Mouse (Mus musculus): ENCODE results near the gene Lrrfip1.

Lrrfip1 gene

DNA sequence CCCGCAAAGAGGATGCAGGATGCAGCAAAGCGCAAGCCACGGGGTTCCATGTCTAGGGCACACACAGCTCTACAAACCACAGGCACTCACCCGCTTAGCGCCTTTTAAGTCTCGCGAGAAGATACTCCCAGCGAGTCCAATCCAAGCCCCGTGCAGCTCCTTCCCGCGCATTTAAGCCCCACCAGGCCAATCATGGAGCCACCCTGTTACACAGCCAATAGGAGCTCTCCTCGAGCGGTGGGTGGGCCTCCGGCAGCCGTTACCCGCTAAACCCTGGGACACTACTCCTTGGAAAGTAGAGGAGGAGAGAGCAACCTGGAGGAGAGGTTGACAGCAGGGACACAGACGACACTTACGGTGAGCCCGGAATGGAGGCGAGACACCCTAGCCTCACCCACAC lies 146.3 kb downstream of the Lrrfip1 start, which contains the start of gene Rbm44:
TSS of gene Rbm44 (plus strand) at position 277 of the 400 bp plus-strand sequence.
- DNase-seq (ENCODE audit: low read depth, low spot score) = peak; percentile 24

DNA sequence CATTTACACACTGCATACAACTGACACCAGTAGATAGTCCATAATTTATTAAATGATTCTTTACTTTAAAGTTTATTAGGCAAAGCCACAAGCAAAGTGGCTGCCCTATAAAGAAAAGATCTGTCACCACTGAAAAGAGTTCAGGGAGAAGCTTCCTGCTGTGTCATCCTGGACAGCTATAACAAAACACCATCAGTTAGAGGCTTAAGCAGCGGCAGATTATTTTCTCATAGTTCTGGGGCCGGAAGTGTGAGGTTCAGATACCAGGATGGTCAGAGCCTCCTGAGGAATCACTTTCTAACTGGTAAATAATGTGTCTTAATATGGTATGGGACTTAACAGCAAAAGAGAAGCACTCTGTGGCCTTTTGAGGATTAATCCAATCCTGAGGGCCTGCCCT lies 153.0 kb downstream of the Lrrfip1 start:
- no peak for DNase-seq (ENCODE audit: low read depth, low spot score)

DNA sequence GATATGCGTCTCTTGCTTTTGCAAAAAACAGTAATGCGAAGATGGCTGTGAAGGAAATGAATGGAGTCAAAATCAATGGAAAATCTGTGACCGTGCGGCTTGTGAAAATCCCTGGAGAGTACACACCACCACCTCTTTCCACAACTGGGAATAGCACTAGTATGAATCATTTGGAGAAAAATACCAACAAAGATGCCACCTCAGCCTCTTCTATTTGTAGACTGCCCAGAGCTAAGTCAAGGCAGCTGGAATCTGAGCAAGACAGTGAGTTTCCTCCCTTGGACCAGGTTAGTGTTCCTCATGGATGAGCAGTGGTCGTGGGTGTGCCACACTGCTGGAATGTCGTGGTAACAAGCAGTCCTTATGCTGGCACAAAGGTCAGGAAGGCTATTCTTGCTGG lies 168.3 kb downstream of the Lrrfip1 start:
- peak; percentile 29 for DNase-seq (ENCODE audit: low read depth, low spot score)

DNA sequence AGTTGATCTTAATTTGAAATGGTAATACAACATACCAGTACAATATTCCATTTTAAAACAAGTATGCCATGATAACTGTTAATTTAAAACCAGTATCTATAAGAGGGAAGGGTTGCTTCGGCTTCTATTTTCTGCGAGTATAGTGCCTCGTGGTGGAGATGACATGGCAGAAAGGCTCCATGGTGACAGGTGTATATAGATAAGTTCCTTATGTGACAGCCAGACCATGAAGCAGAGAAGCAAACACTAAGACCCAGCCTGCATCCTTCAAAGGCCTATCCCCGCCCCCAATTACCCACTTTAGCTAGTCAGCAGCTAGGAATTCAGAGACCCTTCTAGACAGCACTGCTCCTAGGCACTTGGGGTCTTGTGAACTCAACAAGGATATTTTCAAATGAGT lies 170.6 kb downstream of the Lrrfip1 start:
- DNase-seq (ENCODE audit: low read depth, low spot score) = no peak

DNA sequence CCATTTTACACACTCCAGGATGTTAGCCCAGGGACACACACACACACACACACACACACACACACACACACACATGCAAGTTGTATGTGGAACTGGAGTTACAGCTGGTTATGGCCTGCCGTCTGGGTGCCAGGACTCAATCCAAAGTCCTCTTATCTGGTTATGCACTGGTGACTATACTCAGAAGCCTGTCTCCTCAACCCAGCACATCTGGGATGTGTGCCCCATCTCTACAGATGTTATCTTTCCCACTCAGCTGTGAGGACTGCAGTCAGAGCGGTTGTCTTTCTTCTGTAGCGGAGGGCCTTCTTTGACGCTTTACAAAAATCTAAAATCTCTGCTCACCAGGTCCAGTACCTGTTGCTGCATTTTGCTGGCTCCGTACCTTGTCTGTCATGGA lies 176.3 kb downstream of the Lrrfip1 start:
- no peak for DNase-seq (ENCODE audit: low read depth, low spot score)

DNA sequence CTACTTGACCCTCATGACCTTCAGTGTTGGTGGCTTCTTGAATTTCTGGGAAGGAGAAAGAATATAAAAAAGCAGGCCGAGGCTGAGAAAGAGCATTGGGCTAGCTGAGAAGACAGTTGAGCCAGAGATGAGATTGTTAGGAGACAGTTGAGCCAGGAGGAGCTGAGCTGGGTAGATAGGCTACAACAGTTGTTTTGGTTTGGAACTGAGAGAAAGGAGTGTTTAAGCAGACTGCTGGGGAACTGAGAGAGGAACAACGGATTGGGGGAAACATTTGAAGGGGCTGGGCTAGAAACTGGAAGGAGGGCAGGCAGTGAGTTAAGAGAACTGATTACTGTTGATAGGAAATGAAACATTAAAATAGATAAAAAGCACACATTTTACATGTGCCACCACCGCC lies 177.5 kb downstream of the Lrrfip1 start:
- no peak for DNase-seq (ENCODE audit: low read depth, low spot score)

DNA sequence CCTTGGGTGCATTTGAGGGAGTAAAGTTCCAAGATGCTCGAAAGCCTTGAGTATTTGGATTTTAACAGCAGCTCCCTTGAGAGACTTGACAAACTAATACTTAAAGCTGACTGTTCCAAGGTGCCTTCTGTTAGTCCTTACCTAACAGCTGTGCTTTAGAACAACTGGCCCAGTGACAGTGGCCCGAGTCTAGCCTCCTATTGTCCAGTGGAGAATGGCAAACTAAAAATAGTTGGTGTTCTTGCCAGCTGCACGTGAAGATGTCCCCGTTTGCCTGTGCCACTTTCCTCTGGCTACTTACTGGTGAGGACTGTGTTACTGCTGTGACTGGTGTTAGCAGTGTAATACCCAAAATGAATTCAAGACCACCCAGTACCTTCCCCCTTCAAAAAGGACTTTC lies 178.3 kb downstream of the Lrrfip1 start:
- DNase-seq (ENCODE audit: low read depth, low spot score) = no peak

Measured in brain, adult 2 months (tissue).